Comparison of ENCODE assay signal across 28 mouse cellular contexts in genomic region chr3:22957422-22957821, GRCm38 (mm10).
DNase-seq lines count a peak whose midpoint lies in the region; ATAC-seq and TF ChIP-seq lines count a peak whose summit lies in the region.
"Had no signal": no experiment of that assay in that cellular context is flagged by ENCODE, and none has a peak within 500 bp of the region (broad histone marks: within the 10 kb centered on the region; RNA-seq: fewer than 3 reads in every experiment).

No protein-coding gene starts in this region.

- no peak for TF ChIP-seq CTCF in left cerebral cortex, adult 2 months (IDR thresholded peaks at IDR 0.05)
- TF ChIP-seq CTCF in midbrain, postnatal 0 days (IDR thresholded peaks at IDR 0.05): no peak

- no peak overlapping the region for H3K9ac ChIP-seq in forebrain, embryonic 14.5 days (ENCODE audit: low read length)
- no peak overlapping the region for H3K9ac ChIP-seq in forebrain, embryonic 11.5 days (ENCODE audit: low read length)
- no peak overlapping the region for H3K9ac ChIP-seq in midbrain, postnatal 0 days (replicated peaks; ENCODE audit: low read length, poor library complexity, severe bottlenecking)
- H3K9ac ChIP-seq in midbrain, embryonic 13.5 days (replicated peaks): no peak overlapping the region
- H3K9ac ChIP-seq: kidney, embryonic 15.5 days; limb, embryonic 12.5 days; midbrain, embryonic 15.5 days; neural tube, embryonic 12.5 days had no signal

- 25% methylated on average over 1 of the region's 1 CpGs for WGBS in forebrain, embryonic 14.5 days
- 83% methylated on average over 1 of the region's 1 CpGs for WGBS in forebrain, embryonic 11.5 days
- 57% methylated on average over 1 of the region's 1 CpGs for WGBS in midbrain, postnatal 0 days
- WGBS in midbrain, embryonic 13.5 days: 75% methylated on average over 1 of the region's 1 CpGs

- peak; percentile 67 for DNase-seq in forebrain, embryonic 14.5 days (ENCODE audit: low spot score)
- DNase-seq in forebrain, embryonic 11.5 days (ENCODE audit: low spot score): no peak
- DNase-seq in left cerebral cortex, adult 11 months (ENCODE audit: low spot score): peak; percentile 2
- no peak for DNase-seq in left cerebral cortex, adult 2 months (ENCODE audit: extremely low spot score in 1 of 2, low spot score in 2 of 2)
- DNase-seq in midbrain, postnatal 0 days (ENCODE audit: low spot score): peak; percentile 31
- no peak for DNase-seq in retina, postnatal 1 day
- DNase-seq: adrenal gland, postnatal 25 days; cerebellum, adult 8-10 months; cerebellum, postnatal 25 days; heart, adult 2 months; heart, postnatal 14 days; kidney, adult 11 months; kidney, postnatal 36 days; lung, postnatal 4 days; right cerebral cortex, postnatal 4 days; thymus, adult 18-20 months; thymus, postnatal 25 days had no signal

- no peak overlapping the region for H3K4me3 ChIP-seq in forebrain, embryonic 14.5 days (ENCODE audit: low read depth, low read length)
- H3K4me3 ChIP-seq in forebrain, embryonic 11.5 days (ENCODE audit: low read depth, low read length): no peak overlapping the region
- no peak overlapping the region for H3K4me3 ChIP-seq in left cerebral cortex, adult 2 months
- H3K4me3 ChIP-seq in midbrain, postnatal 0 days (ENCODE audit: low read depth, low read length): no peak overlapping the region
- no peak overlapping the region for H3K4me3 ChIP-seq in midbrain, embryonic 13.5 days (replicated peaks)
- H3K4me3 ChIP-seq: heart, adult 2 months; kidney, embryonic 15.5 days; layer of hippocampus, adult 2 months; limb, embryonic 12.5 days; midbrain, embryonic 15.5 days; myocyte; neural tube, embryonic 12.5 days had no signal

- no peaks in the 10 kb centered on the region for H3K4me1 ChIP-seq in forebrain, embryonic 14.5 days (ENCODE audit: control insufficient read depth, insufficient read depth, low read length)
- no peaks in the 10 kb centered on the region for H3K4me1 ChIP-seq in forebrain, embryonic 11.5 days (replicated peaks; ENCODE audit: control insufficient read depth, insufficient read depth, low read length)
- H3K4me1 ChIP-seq in midbrain, postnatal 0 days (ENCODE audit: insufficient read depth, low read length): no peaks in the 10 kb centered on the region
- no peaks in the 10 kb centered on the region for H3K4me1 ChIP-seq in midbrain, embryonic 13.5 days (replicated peaks)
- H3K4me1 ChIP-seq: kidney, embryonic 15.5 days; limb, embryonic 12.5 days; midbrain, embryonic 15.5 days; neural tube, embryonic 12.5 days had no signal

- H3K4me2 ChIP-seq in forebrain, embryonic 14.5 days (ENCODE audit: low read length): no peak overlapping the region
- no peak overlapping the region for H3K4me2 ChIP-seq in forebrain, embryonic 11.5 days (ENCODE audit: low read depth, low read length, severe bottlenecking)
- no peak overlapping the region for H3K4me2 ChIP-seq in midbrain, postnatal 0 days (ENCODE audit: low read depth, low read length, poor library complexity, severe bottlenecking)
- H3K4me2 ChIP-seq in midbrain, embryonic 13.5 days (replicated peaks): no peak overlapping the region
- H3K4me2 ChIP-seq: kidney, embryonic 15.5 days; limb, embryonic 12.5 days; liver, embryonic 11.5 days; midbrain, embryonic 15.5 days; neural tube, embryonic 12.5 days had no signal

- H3K9me3 ChIP-seq in forebrain, embryonic 14.5 days (replicated peaks; ENCODE audit: control insufficient read depth, low read length): no peaks in the 10 kb centered on the region
- H3K9me3 ChIP-seq in forebrain, embryonic 11.5 days (ENCODE audit: control insufficient read depth, low read length): no peaks in the 10 kb centered on the region
- H3K9me3 ChIP-seq in midbrain, postnatal 0 days (ENCODE audit: low read length): no peaks in the 10 kb centered on the region
- H3K9me3 ChIP-seq in midbrain, embryonic 13.5 days: no peaks in the 10 kb centered on the region
- H3K9me3 ChIP-seq: kidney, embryonic 15.5 days; limb, embryonic 12.5 days; midbrain, embryonic 15.5 days; neural tube, embryonic 12.5 days had no signal

- ATAC-seq in forebrain, embryonic 14.5 days: peak; percentile 57; the same call in 1 of the 2 replicates
- no peak for ATAC-seq in forebrain, embryonic 11.5 days (replicated peaks; ENCODE audit: low FRiP score)
- ATAC-seq in midbrain, postnatal 0 days (ENCODE audit: low FRiP score): no peak
- ATAC-seq in midbrain, embryonic 13.5 days: no peak
- ATAC-seq in megakaryocyte, adult 5-6 weeks (ENCODE audit: poor library complexity, severe bottlenecking): no peak
- ATAC-seq: inflammation-experienced regulatory T-cells, adult 6 months; midbrain, embryonic 15.5 days had no signal

- H3K36me3 ChIP-seq in forebrain, embryonic 14.5 days (ENCODE audit: control insufficient read depth, insufficient read depth, low read length): no peaks in the 10 kb centered on the region
- no peaks in the 10 kb centered on the region for H3K36me3 ChIP-seq in forebrain, embryonic 11.5 days (ENCODE audit: control insufficient read depth, insufficient read depth, low read length)
- no peaks in the 10 kb centered on the region for H3K36me3 ChIP-seq in midbrain, postnatal 0 days (ENCODE audit: insufficient read depth, low read length)
- H3K36me3 ChIP-seq in midbrain, embryonic 13.5 days: no peaks in the 10 kb centered on the region
- H3K36me3 ChIP-seq: kidney, embryonic 15.5 days; limb, embryonic 12.5 days; midbrain, embryonic 15.5 days; neural tube, embryonic 12.5 days had no signal

- H3K27ac ChIP-seq in forebrain, embryonic 14.5 days (ENCODE audit: low read depth, low read length): no peak overlapping the region
- H3K27ac ChIP-seq in forebrain, embryonic 11.5 days (ENCODE audit: low read depth, low read length): no peak overlapping the region
- H3K27ac ChIP-seq in left cerebral cortex, adult 2 months: no peak overlapping the region
- H3K27ac ChIP-seq in midbrain, postnatal 0 days (ENCODE audit: low read depth, low read length): no peak overlapping the region
- H3K27ac ChIP-seq in midbrain, embryonic 13.5 days: no peak overlapping the region
- H3K27ac ChIP-seq: heart, adult 2 months; kidney, embryonic 15.5 days; layer of hippocampus, adult 2 months; limb, embryonic 12.5 days; midbrain, embryonic 15.5 days; neural tube, embryonic 12.5 days; stomach, postnatal 0 days had no signal

- intact Hi-C loops in left cerebral cortex, adult 2 months (cut with DNase I): no loop called here

- no peaks in the 10 kb centered on the region for H3K27me3 ChIP-seq in forebrain, embryonic 14.5 days (replicated peaks; ENCODE audit: control insufficient read depth, insufficient read depth, low read length)
- no peaks in the 10 kb centered on the region for H3K27me3 ChIP-seq in forebrain, embryonic 11.5 days (ENCODE audit: control insufficient read depth, insufficient read depth, low read length)
- no peaks in the 10 kb centered on the region for H3K27me3 ChIP-seq in midbrain, postnatal 0 days (ENCODE audit: insufficient read depth, low read length)
- H3K27me3 ChIP-seq in midbrain, embryonic 13.5 days: no peaks in the 10 kb centered on the region
- H3K27me3 ChIP-seq: kidney, embryonic 15.5 days; limb, embryonic 12.5 days; midbrain, embryonic 15.5 days; neural tube, embryonic 12.5 days had no signal

Comparison
In these comparisons a context has a peak if more than half of its experiments do, and no peak if none do; other contexts are left out.
1. DNase-seq: peak in forebrain, embryonic 14.5 days (single experiment), left cerebral cortex, adult 11 months (single experiment) and midbrain, postnatal 0 days (single experiment); none in forebrain, embryonic 11.5 days (single experiment), left cerebral cortex, adult 2 months (0 of 2) and retina, postnatal 1 day (single experiment).